13 mouse cellular contexts compared by ENCODE assay signal in genomic region chr2:173380341-173380761, GRCm38 (mm10).
DNase-seq lines count a peak whose midpoint lies in the region; ATAC-seq and TF ChIP-seq lines count a peak whose summit lies in the region.
"Had no signal": no experiment of that assay in that cellular context is flagged by ENCODE, and none has a peak within 500 bp of the region (broad histone marks: within the 10 kb centered on the region; RNA-seq: fewer than 3 reads in every experiment).

No protein-coding gene starts in this region.

- no peaks in the 10 kb centered on the region; the same call in 1 of the 2 replicates for H3K4me1 ChIP-seq in embryonic facial prominence, embryonic 11.5 days (ENCODE audit: control insufficient read depth, insufficient read depth, low read length)
- peaks cover 21% of the 10 kb centered on the region for H3K4me1 ChIP-seq in embryonic facial prominence, embryonic 10.5 days
- H3K4me1 ChIP-seq in lung, embryonic 16.5 days (replicated peaks; ENCODE audit: control insufficient read depth, insufficient read depth, low read length): peaks cover 27% of the 10 kb centered on the region
- H3K4me1 ChIP-seq in lung, adult 2 months (ENCODE audit: control insufficient read depth, insufficient read depth, low read length): no peaks in the 10 kb centered on the region

- intact Hi-C loops in left cerebral cortex, adult 2 months (cut with DNase I): no loop called here

- TF ChIP-seq POLR2A in lung, adult 2 months (IDR thresholded peaks at IDR 0.05; ENCODE audit: borderline replicate concordance, extremely low read depth, low read depth, low read length): no peak

- 49% methylated on average over 3 of the region's 3 CpGs for WGBS in embryonic facial prominence, embryonic 11.5 days
- WGBS in embryonic facial prominence, embryonic 10.5 days: 58% methylated on average over 3 of the region's 3 CpGs
- WGBS in lung, embryonic 16.5 days: 41% methylated on average over 3 of the region's 3 CpGs
- 32% methylated on average over 3 of the region's 3 CpGs for WGBS in lung, adult 2 months

- H3K27ac ChIP-seq in embryonic facial prominence, embryonic 11.5 days (replicated peaks; ENCODE audit: low read depth, low read length): peak overlapping the region; percentile 47; the same call in 1 of the 2 replicates
- no peak overlapping the region; the same call in 1 of the 2 replicates for H3K27ac ChIP-seq in embryonic facial prominence, embryonic 10.5 days (replicated peaks)
- H3K27ac ChIP-seq in lung, embryonic 16.5 days (ENCODE audit: low read length): peak overlapping the region; percentile 56
- no peak overlapping the region for H3K27ac ChIP-seq in left cerebral cortex, adult 2 months
- H3K27ac ChIP-seq: midbrain, embryonic 12.5 days had no signal

- no peak overlapping the region for H3K4me3 ChIP-seq in embryonic facial prominence, embryonic 11.5 days (ENCODE audit: low read depth, low read length)
- H3K4me3 ChIP-seq in embryonic facial prominence, embryonic 10.5 days: no peak overlapping the region
- H3K4me3 ChIP-seq in lung, embryonic 16.5 days (ENCODE audit: low read length): no peak overlapping the region
- H3K4me3 ChIP-seq in lung, adult 2 months (replicated peaks; ENCODE audit: extremely low read depth, low read depth, low read length): no peak overlapping the region
- no peak overlapping the region for H3K4me3 ChIP-seq in left cerebral cortex, adult 2 months
- H3K4me3 ChIP-seq: midbrain, embryonic 12.5 days had no signal

- no peaks in the 10 kb centered on the region for H3K27me3 ChIP-seq in embryonic facial prominence, embryonic 11.5 days (ENCODE audit: control insufficient read depth, insufficient read depth, low read length)
- no peaks in the 10 kb centered on the region for H3K27me3 ChIP-seq in embryonic facial prominence, embryonic 10.5 days (replicated peaks; ENCODE audit: low read depth, poor library complexity, severe bottlenecking)
- no peaks in the 10 kb centered on the region for H3K27me3 ChIP-seq in lung, embryonic 16.5 days (ENCODE audit: control insufficient read depth, insufficient read depth, low read depth, low read length)
- H3K27me3 ChIP-seq: midbrain, embryonic 12.5 days had no signal

- H3K9ac ChIP-seq in embryonic facial prominence, embryonic 11.5 days (replicated peaks; ENCODE audit: low read length): no peak overlapping the region
- H3K9ac ChIP-seq in lung, embryonic 16.5 days (ENCODE audit: low read length): no peak overlapping the region
- H3K9ac ChIP-seq: midbrain, embryonic 12.5 days had no signal

- no peaks in the 10 kb centered on the region for H3K9me3 ChIP-seq in embryonic facial prominence, embryonic 11.5 days (replicated peaks; ENCODE audit: control insufficient read depth, low read length)
- H3K9me3 ChIP-seq in embryonic facial prominence, embryonic 10.5 days: no peaks in the 10 kb centered on the region
- no peaks in the 10 kb centered on the region for H3K9me3 ChIP-seq in lung, embryonic 16.5 days (ENCODE audit: control insufficient read depth, low read length)
- H3K9me3 ChIP-seq: midbrain, embryonic 12.5 days had no signal

- peak; percentile 39 for DNase-seq in embryonic facial prominence, embryonic 11.5 days (ENCODE audit: low spot score)
- DNase-seq in embryonic facial prominence, embryonic 10.5 days (ENCODE audit: low spot score): no peak
- DNase-seq in lung, adult 2 months: no peak
- DNase-seq in induced T-regulatory cell, adult 2 months (ENCODE audit: low read depth): peak; percentile 51
- DNase-seq in left cerebral cortex, adult 2 months (ENCODE audit: extremely low spot score in 1 of 2, low spot score in 2 of 2): no peak
- no peak for DNase-seq in left cerebral cortex, adult 8-10 months (ENCODE audit: low spot score in 2 of 2)
- DNase-seq: adrenal gland, postnatal 10 days; cerebellum, adult 11 months; embryo, embryonic 11 days had no signal

- ATAC-seq in embryonic facial prominence, embryonic 11.5 days (replicated peaks; ENCODE audit: insufficient number of reproducible peaks, low FRiP score, low TSS enrichment, low read depth): no peak
- peak; percentile 34 for ATAC-seq in lung, embryonic 16.5 days (ENCODE audit: low read depth)
- 0 out of 2 replicates have a peak, but pooled peaks have one; percentile 10 for ATAC-seq in megakaryocyte progenitor cell, adult 5-6 weeks (replicated peaks; ENCODE audit: poor library complexity)

- TF ChIP-seq CTCF in lung, adult 2 months (IDR thresholded peaks at IDR 0.05; ENCODE audit: insufficient read depth, low read length): no peak
- no peak for TF ChIP-seq CTCF in left cerebral cortex, adult 2 months (IDR thresholded peaks at IDR 0.05)

- H3K4me2 ChIP-seq in embryonic facial prominence, embryonic 11.5 days (ENCODE audit: low read depth, low read length): no peak overlapping the region
- H3K4me2 ChIP-seq in lung, embryonic 16.5 days (ENCODE audit: low read depth, low read length): no peak overlapping the region
- H3K4me2 ChIP-seq: liver, embryonic 11.5 days; midbrain, embryonic 12.5 days had no signal

- H3K36me3 ChIP-seq in embryonic facial prominence, embryonic 11.5 days (replicated peaks; ENCODE audit: control insufficient read depth, insufficient read depth, low read depth, low read length): no peaks in the 10 kb centered on the region
- H3K36me3 ChIP-seq in embryonic facial prominence, embryonic 10.5 days (replicated peaks): no peaks in the 10 kb centered on the region
- no peaks in the 10 kb centered on the region for H3K36me3 ChIP-seq in lung, embryonic 16.5 days (ENCODE audit: control insufficient read depth, insufficient read depth, low read length)
- H3K36me3 ChIP-seq: midbrain, embryonic 12.5 days had no signal

Comparison
In these comparisons a context has a peak if more than half of its experiments do, and no peak if none do; other contexts are left out.
1. DNase-seq: peak in embryonic facial prominence, embryonic 11.5 days (single experiment) and induced T-regulatory cell, adult 2 months (single experiment); none in embryonic facial prominence, embryonic 10.5 days (single experiment), lung, adult 2 months (single experiment), left cerebral cortex, adult 2 months (0 of 2) and left cerebral cortex, adult 8-10 months (0 of 2).
2. H3K27ac ChIP-seq: peak in embryonic facial prominence, embryonic 11.5 days (single experiment) and lung, embryonic 16.5 days (single experiment); none in embryonic facial prominence, embryonic 10.5 days (single experiment) and left cerebral cortex, adult 2 months (single experiment).